Mouse (Mus musculus): ENCODE measurements around the gene Ncam1.

DNA sequence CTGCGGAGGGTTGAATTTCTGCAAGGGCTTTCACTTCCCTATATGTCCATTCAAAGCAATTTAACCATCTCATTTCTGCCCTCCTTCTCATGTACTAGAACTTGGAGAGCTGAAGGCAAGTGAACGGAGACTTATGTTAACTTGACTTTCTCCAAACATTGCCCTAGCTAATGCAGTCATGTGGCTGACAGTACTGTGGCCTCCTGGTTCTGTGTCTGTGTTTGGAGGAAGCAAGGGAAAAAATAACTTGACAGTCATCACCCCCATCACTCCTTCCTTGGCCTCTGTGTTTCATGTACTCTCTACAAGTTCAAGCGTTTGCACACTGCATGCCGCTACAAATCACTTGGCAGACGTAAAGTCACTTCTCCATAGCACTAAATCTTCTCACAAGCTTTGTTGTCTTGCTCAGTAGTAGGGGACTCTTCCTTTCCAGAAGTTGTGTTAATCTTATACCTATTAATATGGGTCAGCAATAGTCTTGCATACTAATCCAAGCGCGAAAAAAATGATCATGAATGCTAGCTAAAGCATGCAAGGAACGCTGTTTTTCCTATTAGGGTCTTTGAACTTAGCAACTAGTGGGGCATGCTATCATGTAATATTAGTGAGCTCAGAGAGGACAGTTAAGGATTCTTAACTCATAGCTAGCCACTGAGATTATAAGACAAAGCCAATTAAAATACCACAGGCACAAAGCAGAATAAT is 115.0 kb downstream of the Ncam1 start:
- TF ChIP-seq CTCF (IDR thresholded peaks at IDR 0.05; ENCODE audit: low read depth) (no peak), EP300 (IDR thresholded peaks at IDR 0.05; ENCODE audit: low read depth) (no peak)

Measured in liver, postnatal 0 days (tissue).